Mouse (Mus musculus) stomach, embryonic 16.5 days (tissue): ENCODE results near the gene Adora2b. TPM values are rescaled to one million over a fixed set of nuclear protein-coding genes. Genes with fewer than 3 reads are reported as not detected.

Source experiments
- ATAC-seq: fragments of 200-750 bp; cut with Nextera tagmentation; 2 replicates; pipeline ENCODE4 v1.8.0; 2017; ENCODE audit warnings: moderate number of reproducible peaks, moderate TSS enrichment; ENCODE audit not compliant: insufficient read depth, low FRiP score
- H3K27ac ChIP-seq: fragments of 300-500 bp; sonication (generic); 2 replicates; pipeline ENCODE4 v1.5.1; 2014; ENCODE audit warnings: low read length
- H3K27me3 ChIP-seq: fragments of 300-500 bp; sonication (generic); 2 replicates; pipeline ENCODE4 v1.6.1; 2014; ENCODE audit warnings: low read length, control low read depth, mixed read lengths; ENCODE audit not compliant: control insufficient read depth, insufficient read depth
- H3K36me3 ChIP-seq: fragments of 300-500 bp; sonication (generic); 2 replicates; pipeline ENCODE4 v1.6.1; 2014; ENCODE audit warnings: low read length; ENCODE audit not compliant: control insufficient read depth, insufficient read depth
- H3K4me1 ChIP-seq: fragments of 300-500 bp; sonication (generic); 2 replicates; pipeline ENCODE4 v1.6.1; 2014; ENCODE audit warnings: low read length, control low read depth, mixed read lengths; ENCODE audit not compliant: control insufficient read depth, insufficient read depth
- H3K4me2 ChIP-seq: fragments of 300-500 bp; sonication (generic); 2 replicates; pipeline ENCODE4 v1.6.1; 2014; ENCODE audit warnings: low read depth, low read length, mixed read lengths
- H3K4me3 ChIP-seq: fragments of 300-500 bp; sonication (generic); replicated peaks from 2 replicates; pipeline ENCODE4 v1.5.1; 2014; ENCODE audit warnings: mild to moderate bottlenecking, low read length
- H3K9ac ChIP-seq: fragments of 300-500 bp; sonication (generic); 2 replicates; pipeline ENCODE4 v1.6.1; 2014; ENCODE audit warnings: low read length
- H3K9me3 ChIP-seq: fragments of 300-500 bp; sonication (generic); replicated peaks from 2 replicates; pipeline ENCODE4 v1.6.1; 2016; ENCODE audit warnings: low read length, control low read depth; ENCODE audit not compliant: control insufficient read depth
- WGBS: fragments of 180-500 bp; shearing (Covaris S2); extraction: QIAGEN DNeasy Blood & Tissue Kit; methylation state at CpG from one replicate; pipeline ENCODE4 v1.1.7; 2014; 5-methylcytosine and 5-hydroxymethylcytosine counted together
- polyA plus RNA-seq: library from polyadenylated mRNA; unstranded; fragments of >200 nt; fragmentation: Nextera tagmentation; extraction: Ambion mirVana; gene quantifications from 2 replicates; pipeline ENCODE4 v1.2.1, GENCODE M21; 2015

Adora2b gene
- polyA plus RNA-seq, 1 experiment from 2014 or later = 8.1 TPM

DNA sequence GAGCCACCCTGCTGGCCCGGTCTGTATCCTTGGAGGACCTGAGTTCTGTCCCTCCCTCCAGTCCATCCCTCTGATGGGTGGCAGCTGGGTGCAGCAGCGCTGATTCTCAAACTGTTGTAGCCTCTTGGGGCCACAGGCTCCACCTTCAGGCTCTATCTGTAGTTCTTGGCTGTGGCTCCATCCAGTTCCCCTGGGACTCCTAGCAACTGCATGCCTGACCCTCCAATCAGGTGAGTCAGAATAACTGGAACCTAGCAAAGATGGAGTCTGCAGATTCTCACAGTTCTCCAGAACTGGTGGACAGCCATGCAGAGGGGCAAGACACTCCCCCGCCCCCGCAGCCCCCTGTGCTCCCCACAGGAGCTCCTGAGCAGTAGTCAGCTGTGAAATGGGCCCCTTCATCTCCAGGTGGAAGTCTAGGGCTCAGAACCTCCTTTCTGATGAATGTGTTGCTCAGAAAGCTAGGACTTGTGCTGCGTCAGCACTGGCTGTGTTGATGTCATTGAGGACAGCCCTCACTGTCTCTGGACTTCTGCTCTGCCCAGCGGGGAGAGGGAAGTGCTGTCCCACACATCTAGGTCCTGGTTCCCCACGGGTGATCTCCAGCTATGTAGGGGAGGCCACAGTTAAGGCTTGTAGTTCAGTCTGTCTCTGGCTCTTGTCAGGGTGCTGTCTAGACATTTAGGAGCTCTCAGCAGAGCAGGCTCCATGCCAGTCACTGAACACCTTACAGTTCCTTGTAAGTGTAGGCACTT lies 27.9 kb upstream of the Adora2b start:
- Histone ChIP-seq H3K36me3 (no peaks in the 10 kb centered on the region), H3K4me3 (no peak overlapping the region), H3K27ac (no peak overlapping the region), H3K9ac (no peak overlapping the region), H3K27me3 (no peaks in the 10 kb centered on the region), H3K4me1 (peaks cover 5% of the 10 kb centered on the region; the same call in 1 of the 2 replicates), H3K4me2 (no peak overlapping the region), H3K9me3 (no peaks in the 10 kb centered on the region)
- 0 out of 2 replicates have a peak, but pooled peaks have one; percentile 33 for ATAC-seq
- 74% methylated on average over 7 of the region's 7 CpGs for WGBS

GRCm38 (mm10) chr11:62223416-62223815 lies 25.4 kb upstream of the Adora2b start:
- no peak overlapping the region for H3K4me3 ChIP-seq
- no peak overlapping the region for H3K9ac ChIP-seq
- H3K36me3 ChIP-seq = no peaks in the 10 kb centered on the region
- WGBS = 86% methylated on average over 5 of the region's 5 CpGs
- no peak overlapping the region for H3K4me2 ChIP-seq
- H3K27me3 ChIP-seq = no peaks in the 10 kb centered on the region
- no peaks in the 10 kb centered on the region for H3K9me3 ChIP-seq
- ATAC-seq = no peak
- H3K4me1 ChIP-seq = peaks cover 5% of the 10 kb centered on the region; the same call in 1 of the 2 replicates
- no peak overlapping the region for H3K27ac ChIP-seq

GRCm38 (mm10) chr11:62223962-62224361 lies 24.8 kb upstream of the Adora2b start:
- Histone ChIP-seq H3K9me3 (no peaks in the 10 kb centered on the region), H3K4me3 (no peak overlapping the region), H3K9ac (no peak overlapping the region), H3K4me1 (peaks cover 5% of the 10 kb centered on the region; the same call in 1 of the 2 replicates), H3K27ac (no peak overlapping the region), H3K36me3 (no peaks in the 10 kb centered on the region), H3K4me2 (no peak overlapping the region), H3K27me3 (no peaks in the 10 kb centered on the region)
- WGBS = 85% methylated on average over 7 of the region's 7 CpGs
- peak; percentile 41; the same call in 1 of the 2 replicates for ATAC-seq

GRCm38 (mm10) chr11:62224797-62225196 lies 24.0 kb upstream of the Adora2b start:
- 55% methylated on average over 4 of the region's 4 CpGs for WGBS
- H3K4me1 ChIP-seq = peaks cover 5% of the 10 kb centered on the region; the same call in 1 of the 2 replicates
- no peak overlapping the region for H3K4me3 ChIP-seq
- no peak overlapping the region for H3K4me2 ChIP-seq
- H3K9ac ChIP-seq = no peak overlapping the region
- ATAC-seq = no peak
- no peak overlapping the region for H3K27ac ChIP-seq
- H3K27me3 ChIP-seq = no peaks in the 10 kb centered on the region; the same call in 1 of the 2 replicates
- no peaks in the 10 kb centered on the region for H3K9me3 ChIP-seq
- no peaks in the 10 kb centered on the region for H3K36me3 ChIP-seq

GRCm38 (mm10) chr11:62240631-62241261 lies 8.0 kb upstream of the Adora2b start:
- no peaks in the 10 kb centered on the region for H3K4me1 ChIP-seq
- peak; percentile 61; the same call in 1 of the 2 replicates for ATAC-seq
- WGBS = 49% methylated on average over 12 of the region's 12 CpGs

GRCm38 (mm10) chr11:62243871-62244270 lies 4.9 kb upstream of the Adora2b start:
- H3K9me3 ChIP-seq = no peaks in the 10 kb centered on the region
- H3K4me3 ChIP-seq = no peak overlapping the region
- no peak overlapping the region for H3K9ac ChIP-seq
- H3K27ac ChIP-seq = no peak overlapping the region
- WGBS = 71% methylated on average over 8 of the region's 8 CpGs
- no peak overlapping the region for H3K4me2 ChIP-seq
- no peaks in the 10 kb centered on the region for H3K36me3 ChIP-seq
- peaks cover 3% of the 10 kb centered on the region; the same call in 1 of the 2 replicates for H3K4me1 ChIP-seq
- ATAC-seq = no peak
- no peaks in the 10 kb centered on the region for H3K27me3 ChIP-seq

More at GRCm38 (mm10) chr11:62240631-62241261, 8.0 kb upstream of the Adora2b start:
- Histone ChIP-seq H3K4me3 (no peak overlapping the region), H3K36me3 (no peaks in the 10 kb centered on the region), H3K4me2 (no peak overlapping the region), H3K9ac (no peak overlapping the region), H3K27ac (no peak overlapping the region), H3K27me3 (no peaks in the 10 kb centered on the region), H3K9me3 (no peaks in the 10 kb centered on the region)

- Histone ChIP-seq H3K4me1 (peaks cover 3% of the 10 kb centered on the region; the same call in 1 of the 2 replicates), H3K4me3 (no peak overlapping the region), H3K27ac (no peak overlapping the region), H3K27me3 (no peaks in the 10 kb centered on the region), H3K36me3 (no peaks in the 10 kb centered on the region), H3K9me3 (no peaks in the 10 kb centered on the region), H3K4me2 (no peak overlapping the region), H3K9ac (no peak overlapping the region)
- ATAC-seq = no peak
- WGBS = 81% methylated on average over 4 of the region's 4 CpGs
These were observed 4.3 kb upstream of the Adora2b start for GRCm38 (mm10) chr11:62244471-62244870.

GRCm38 (mm10) chr11:62247759-62248400 lies 904 bp upstream of the Adora2b start:
- Histone ChIP-seq H3K4me3 (peak overlapping the region; percentile 54), H3K27me3 (peaks cover 8% of the 10 kb centered on the region; the same call in 1 of the 2 replicates), H3K9ac (peak overlapping the region; percentile 66), H3K36me3 (no peaks in the 10 kb centered on the region), H3K27ac (no peak overlapping the region), H3K4me2 (peak overlapping the region; percentile 99), H3K4me1 (peaks cover 16% of the 10 kb centered on the region; the same call in 1 of the 2 replicates), H3K9me3 (no peaks in the 10 kb centered on the region)
- 37% methylated on average over 18 of the region's 18 CpGs for WGBS
- ATAC-seq = no peak
